Mouse (Mus musculus) heart, postnatal 14 days (tissue): ENCODE measurements around the gene Plac9a. TPM values are rescaled to one million over a fixed set of nuclear protein-coding genes. Genes with fewer than 3 reads are reported as not detected.
"Not testable (repeated sequence)": the region's sequence is repeated elsewhere in the genome, so short reads cannot be mapped to it uniquely, and the experiment has no call there.

Experiments used
- DNase-seq, 2 experiments: peaks; one replicate each; pipeline ENCODE4 v3.0.0; 2021 to 2022
- intact Hi-C: fragments of 180-260 bp; cut with DNase I; formaldehyde crosslinking; loops from one replicate; pipeline ENCODE4 v1.15.1; 2025
- total RNA-seq, 2 experiments: library from RNA; stranded (reverse); gene quantifications; 2 replicates each; pipeline ENCODE4 v1.2.3; 2021

The Plac9a gene
- total RNA-seq, 2 experiments from 2014 or later, result 2.6 to 2.9 TPM

DNA sequence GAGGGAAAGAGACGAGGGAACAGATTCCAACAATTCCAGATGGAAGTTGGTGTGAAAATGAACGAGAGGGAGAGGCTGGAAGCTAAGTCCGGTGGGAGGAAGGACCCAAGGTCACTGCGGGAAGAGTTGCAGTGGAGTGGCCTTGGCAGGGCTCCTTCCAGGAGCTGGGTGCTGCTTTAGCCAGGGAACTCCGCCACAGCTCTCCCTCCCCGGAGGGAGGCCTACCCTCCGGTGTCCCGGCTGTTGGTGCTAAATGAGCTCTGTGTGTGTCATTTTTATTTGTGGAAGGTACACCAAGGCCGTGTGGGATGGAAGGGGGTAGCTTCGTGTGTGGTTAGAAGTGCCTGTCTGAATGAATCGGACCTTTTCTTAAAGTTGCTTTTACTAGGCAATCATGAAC, 36.1 kb downstream of the Plac9a start:
- peak; percentile 58 to 61 for DNase-seq
- intact Hi-C loops, result no loop called here

DNA sequence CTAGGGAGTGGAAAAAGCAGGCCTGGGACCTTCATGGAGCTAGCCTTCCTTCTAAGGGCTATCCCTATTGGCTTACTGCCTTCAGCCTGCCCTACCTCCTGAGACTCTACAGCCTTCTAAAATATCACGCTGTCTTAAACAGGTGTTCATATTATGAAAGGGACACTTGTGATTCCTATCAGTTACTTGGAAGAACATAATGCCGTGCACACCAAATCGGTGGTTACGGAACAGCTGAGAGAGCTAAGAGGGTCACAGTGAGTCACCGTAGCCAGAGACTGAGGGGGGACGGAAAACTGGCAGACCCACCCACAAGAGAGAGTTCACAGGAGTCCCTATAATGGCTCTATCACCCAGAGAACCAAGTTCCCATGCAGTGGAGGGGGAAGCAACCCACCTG, 36.5 kb downstream of the Plac9a start:
- DNase-seq, result no peak
- intact Hi-C loops, result no loop called here

DNA sequence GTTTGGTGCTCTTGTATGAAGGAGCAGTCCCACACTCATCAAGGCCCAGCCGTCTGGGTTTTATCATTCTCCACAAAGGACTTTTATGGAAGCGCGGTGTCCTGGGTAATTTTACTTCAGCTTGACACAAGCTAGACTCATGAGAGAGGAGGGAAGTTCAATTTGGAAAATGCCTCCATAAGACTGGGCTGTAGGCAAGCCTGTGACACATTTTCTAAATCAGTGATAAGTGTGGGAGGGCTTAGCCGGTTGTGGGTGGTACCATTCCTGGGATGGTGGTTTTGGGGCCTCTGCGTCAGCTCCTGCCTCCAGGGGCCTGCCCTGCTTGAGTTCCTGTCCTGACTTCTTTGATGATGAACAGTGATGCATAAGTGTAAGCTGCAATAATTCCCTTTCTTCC, 37.6 kb downstream of the Plac9a start:
- intact Hi-C loops, result no loop called here
- DNase-seq, result no peak

DNA sequence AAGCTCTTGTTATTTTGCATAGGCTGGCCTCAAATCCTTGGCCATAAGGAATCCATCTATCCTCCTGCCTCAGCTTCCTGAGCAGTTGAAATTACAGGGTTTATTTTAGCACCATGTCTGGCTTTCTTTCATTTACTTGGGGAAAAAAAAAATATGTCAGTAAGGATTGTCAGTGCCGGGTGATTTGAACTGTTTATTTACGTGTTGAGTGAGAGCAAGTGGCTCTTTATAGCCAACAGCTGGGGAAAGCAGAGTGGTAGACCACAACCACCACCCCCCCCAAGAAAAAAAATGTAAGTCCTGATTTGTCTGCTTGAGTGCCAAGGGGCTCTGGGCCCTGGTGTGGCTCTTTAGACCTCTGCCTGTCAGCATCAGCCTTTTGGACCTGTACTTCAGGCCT, 39.2 kb downstream of the Plac9a start:
- intact Hi-C loops, result no loop called here
- DNase-seq, result no peak

DNA sequence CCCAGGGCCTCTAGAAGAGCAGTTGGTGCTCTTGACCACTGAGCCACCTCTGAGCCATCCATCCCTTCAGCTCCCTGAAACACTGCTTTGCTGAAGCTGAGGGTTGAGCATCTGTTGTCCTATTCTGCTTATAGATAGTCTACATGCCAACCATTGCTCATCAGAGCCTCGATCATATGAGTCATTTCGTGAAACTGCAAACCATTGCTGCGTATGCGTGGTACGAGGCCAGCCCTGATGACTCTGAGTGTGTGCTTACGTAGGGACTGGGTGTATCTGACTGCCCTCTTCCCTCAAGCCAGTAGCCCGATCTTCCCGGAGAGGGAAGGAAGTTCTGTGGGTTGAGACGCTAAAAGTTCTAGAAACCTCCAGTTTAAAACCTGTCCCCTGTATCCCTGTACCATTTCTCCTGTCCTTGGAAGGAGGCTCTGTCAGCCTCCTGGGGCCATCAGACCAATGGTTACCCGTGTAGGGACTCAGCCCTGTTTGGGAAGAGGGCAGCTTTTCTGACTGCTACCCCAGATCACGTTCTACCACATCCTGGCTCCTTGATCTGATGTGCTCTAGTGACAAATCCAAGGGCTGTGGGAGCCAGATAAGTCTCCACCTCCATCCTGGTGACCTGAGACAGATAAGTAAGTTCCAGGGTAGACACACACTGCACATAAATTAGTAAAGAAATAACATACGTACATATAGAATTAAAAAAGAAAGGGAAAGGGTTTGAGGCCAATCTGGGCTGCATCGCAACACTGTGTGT, 40.9 kb downstream of the Plac9a start:
- intact Hi-C loops, result no loop called here
- no peak for DNase-seq

DNA sequence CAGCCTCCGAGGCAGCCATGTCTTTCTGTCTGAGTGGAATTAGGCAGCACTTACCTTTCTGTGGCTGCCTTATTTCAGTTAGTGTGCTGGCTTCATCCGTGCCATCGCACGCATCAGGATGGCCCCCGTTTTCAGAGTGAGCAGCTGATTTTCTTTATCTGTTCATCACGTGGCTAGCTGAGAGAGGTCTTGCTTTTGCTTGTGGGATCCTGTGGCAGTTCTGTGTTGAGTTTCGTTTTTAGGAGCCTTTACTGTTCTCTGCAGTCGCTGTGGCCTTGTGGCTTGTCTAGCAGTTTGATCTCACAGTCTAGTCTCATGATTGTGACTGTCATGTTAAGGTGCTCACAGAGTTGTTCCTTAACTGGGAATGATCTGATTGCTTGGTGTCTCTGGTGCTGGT, 45.0 kb downstream of the Plac9a start:
- intact Hi-C loops, result no loop called here
- no peak for DNase-seq

DNA sequence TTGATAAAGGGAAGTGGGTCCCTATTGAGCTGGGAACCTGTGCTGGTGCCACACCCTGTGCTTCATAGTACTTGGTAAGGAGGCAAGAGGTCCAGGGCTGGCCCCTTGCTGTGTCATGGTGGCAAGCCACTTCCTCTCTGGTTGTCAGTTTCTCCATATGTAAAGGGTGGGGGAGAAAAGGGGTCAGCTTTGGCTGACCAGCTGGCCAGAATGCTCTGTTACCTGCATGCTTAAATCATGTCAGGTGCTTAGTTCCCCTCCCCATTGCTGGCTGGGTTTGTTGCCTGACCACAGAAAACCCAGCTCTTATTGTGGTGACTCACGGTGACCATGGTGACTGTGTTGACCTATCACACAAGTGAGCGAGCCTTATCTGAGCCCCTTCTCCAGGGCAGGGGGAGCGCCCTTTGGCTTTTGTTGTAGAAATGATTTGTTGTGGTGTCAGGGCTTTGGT, 45.7 kb downstream of the Plac9a start:
- intact Hi-C loops, result no loop called here
- DNase-seq, result no peak

DNA sequence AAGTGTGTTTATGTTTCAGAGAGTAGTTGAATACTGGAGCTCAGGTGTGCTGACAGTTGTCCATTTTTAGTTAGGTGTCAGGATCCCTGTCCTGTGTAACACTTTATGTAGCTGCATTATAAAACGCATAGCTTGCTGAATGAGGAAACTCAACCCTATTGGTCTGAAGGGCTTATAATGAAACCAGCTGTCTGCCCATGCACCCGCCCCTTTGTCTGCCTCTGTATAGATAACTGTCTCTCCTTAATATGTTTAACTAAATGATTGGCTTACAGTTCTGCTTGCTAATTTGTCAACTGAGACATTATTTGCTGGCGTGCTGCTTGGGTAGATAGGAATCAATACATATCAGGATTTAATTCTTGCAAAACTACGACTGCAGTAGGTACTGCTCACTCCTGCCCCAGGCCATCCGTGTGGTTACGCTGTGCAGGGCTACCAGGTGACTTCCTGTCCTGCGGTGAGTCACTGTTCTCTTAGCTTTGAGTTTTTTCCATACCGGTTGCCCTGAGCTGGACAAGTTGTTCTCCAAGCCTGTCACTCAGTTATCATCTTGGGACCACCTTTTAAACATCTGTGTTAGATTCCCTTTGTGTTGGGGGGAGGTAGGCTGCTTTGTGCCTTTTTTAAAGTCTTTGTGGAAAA, 47.5 kb downstream of the Plac9a start:
- intact Hi-C loops, result no loop called here
- DNase-seq, result no peak

DNA sequence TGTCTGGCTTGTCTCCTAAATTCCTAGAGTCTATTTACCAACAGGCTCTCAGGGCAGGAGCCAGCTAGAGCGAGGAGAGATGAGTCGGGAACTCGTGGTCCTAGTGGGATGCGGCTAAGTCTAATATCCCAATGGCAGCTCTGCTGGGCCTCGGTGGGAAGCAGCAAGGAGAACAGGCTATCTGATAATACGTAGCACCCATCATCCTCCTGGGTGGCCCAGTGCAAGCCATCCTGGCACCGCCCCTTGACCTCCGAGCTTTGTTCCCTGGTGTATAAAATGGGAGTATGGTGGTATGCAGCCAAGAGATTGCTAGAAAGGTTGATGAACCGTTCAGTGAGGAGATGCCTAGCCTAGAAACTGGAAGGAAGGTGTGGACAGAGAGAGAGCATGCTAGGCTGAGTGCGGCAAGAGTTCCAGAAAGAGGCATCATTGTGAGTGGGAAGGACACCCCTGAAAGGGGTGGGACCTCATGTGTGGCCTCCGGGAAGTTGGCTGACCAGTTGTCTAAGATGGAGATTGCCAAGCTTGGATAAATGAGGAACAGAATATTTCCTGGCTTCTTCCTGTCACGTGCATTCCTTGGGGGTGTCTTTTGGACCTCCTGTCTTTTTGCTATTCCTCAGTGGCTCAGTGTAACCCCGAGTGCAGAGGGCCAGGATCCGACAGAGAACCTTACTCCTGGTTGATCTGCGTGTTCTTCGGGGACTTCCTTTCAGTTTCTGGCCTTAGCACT, 49.0 kb downstream of the Plac9a start:
- no peak for DNase-seq
- intact Hi-C loops, result no loop called here

DNA sequence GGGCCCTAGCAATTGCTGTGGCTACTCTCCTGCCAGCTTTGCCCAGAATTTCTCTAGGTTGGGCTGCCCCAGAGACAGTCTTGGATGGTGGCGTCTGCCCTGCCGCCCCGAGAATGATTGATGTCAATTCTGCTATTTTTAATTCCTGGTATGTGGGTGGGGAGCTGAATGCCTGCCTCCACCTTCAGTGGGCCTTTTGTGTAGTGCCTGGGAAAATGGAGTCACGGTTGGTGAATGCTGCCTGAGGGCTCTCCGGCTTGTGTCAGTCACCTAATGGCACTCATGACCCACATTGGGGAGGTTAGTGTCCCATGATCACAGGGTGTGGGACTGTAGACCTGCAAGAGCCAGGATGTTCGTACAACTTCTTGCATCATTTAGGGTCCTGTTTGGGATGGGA, 49.6 kb downstream of the Plac9a start:
- DNase-seq, result no peak
- intact Hi-C loops, result no loop called here

DNA sequence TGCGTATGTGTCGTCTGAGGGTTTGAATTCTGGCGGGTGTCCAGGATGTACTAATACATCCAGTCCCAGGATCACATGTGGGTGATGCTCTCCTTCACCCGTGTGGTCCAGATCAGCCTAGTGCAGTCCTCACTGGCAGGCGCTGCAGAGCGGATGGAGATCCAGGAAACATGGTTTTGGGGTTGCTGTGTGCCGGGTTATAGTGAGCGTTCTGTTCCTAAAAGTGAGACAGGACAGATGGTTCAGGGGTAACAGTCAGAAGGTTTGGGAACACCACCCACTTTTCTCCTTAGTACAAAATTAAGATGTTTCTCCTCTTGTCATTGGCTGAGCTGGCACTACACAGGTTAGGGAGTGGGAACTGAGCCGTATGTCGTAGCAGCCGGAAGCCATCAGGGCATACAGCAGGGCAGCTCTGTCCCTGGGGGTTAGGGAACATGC, 50.8 kb downstream of the Plac9a start:
- intact Hi-C loops, result no loop called here
- no peak for DNase-seq

DNA sequence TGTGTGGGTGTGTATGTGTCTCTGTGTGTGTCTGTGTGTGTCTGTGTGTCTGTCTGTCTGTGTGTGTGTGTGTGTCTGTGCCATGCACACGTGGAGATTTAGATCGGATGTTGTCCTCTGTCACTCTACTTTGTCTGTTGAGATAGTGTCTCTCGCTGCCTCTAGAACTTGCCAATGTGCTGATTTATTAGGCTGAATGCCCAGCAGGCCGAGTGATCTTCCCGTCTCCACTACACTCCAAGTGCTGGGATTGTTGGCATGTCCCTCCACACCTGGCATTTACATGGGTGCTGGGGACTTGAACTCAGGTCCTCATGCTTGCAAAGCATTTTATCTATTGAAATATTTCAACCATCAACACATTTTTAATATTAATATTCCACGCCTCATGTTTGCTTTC, 51.7 kb downstream of the Plac9a start:
- no peak for DNase-seq
- intact Hi-C loops, result no loop called here

DNA sequence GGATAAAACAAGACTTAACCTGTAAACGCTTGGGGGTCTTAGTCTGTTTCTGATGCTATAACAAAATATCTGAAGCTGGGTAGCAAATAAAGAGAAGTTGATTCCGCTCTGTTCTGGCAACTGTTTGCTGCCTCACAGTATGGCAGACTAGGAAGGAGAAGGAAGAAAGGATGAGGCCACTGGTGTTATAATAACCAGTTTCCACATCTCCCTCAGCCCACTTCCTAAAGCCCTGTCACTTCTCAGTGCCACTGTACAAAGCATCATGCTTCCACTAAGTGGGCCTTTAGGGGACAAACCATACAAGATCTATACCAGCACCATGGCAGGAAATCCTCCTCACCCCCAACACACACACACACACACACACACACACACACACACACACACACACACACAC, 52.5 kb downstream of the Plac9a start:
- intact Hi-C loops, result no loop called here
- DNase-seq, result no peak

DNA sequence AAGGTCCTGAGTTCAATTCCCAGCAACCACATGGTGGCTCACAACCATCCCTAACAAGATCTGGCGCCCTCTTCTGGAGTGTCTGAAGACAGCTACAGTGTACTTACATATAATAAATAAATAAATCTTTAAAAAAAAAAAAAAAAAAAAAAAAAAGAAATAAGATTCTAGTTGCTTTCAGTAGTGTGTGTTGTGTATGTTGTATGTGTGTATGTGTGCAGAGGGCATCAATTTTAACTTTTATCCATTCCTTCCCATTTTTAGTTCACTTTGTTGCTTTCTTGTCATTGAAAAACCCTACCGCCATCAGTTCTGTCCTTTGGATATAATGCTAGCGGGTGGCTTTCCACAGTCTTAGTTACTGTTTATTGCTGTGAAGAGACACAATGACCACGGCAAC, 54.2 kb downstream of the Plac9a start:
- intact Hi-C loops, DNase-seq: not testable (repeated sequence)

DNA sequence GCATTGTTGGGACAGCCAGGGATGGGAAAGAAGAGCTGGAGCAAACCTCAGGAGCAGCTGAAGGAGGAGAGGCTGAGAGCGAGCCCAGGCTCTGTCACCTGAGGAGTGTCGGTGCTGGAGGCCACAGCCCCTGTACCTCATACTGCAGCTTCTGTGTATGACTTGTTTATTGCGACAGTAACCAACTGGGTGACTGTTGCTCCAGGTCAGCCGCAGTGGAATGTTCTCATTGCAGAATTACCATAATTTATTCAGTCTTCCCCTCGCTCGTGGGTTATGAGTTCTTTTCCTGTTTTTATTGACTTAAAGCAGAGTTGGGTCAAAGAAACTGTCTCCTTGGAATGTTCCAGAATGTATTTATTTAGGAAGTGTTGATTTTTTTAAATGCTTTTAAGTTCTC, 54.7 kb downstream of the Plac9a start:
- DNase-seq, result no peak
- intact Hi-C loops, result no loop called here

DNA sequence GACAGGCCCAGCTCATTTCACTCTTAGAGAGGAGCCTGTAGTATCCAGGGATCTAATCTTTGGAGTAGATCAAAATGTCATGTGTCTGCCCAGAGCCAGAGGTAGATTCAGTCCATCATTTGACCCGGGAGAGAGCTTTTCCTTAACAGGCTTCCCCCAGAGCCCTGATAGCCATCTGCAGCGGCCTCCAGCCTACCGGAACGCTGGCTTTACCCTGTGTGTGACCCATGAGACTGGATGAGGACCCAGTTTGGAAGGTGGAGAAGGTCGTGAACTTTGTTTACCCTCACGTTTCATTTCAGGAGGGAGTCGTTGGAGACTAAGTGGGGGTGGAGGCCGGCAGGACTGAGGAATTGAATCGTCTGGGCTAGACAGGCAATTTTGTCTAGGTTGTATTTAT, 55.2 kb downstream of the Plac9a start:
- no peak for DNase-seq
- intact Hi-C loops, result no loop called here

DNA sequence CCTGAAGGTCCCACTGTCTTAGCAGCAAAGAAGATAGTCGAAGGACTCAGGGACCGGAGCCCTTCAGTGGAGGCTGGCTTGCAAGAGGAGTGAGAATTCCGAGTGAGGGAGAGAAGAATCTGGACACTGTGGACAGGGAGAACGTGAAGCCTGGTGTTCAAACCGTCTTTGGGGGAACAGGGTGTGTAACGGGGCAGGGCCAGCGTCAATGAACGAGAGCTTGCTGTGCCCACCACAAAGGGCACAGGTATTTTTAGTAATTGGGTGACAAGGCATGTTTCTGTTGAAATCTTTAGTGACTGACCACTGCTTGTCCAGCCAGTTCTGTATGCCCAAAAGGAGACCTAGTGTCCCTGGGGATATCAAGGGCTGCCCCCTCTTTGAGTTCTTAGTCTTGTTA, 56.4 kb downstream of the Plac9a start:
- intact Hi-C loops, result no loop called here
- DNase-seq, result no peak

DNA sequence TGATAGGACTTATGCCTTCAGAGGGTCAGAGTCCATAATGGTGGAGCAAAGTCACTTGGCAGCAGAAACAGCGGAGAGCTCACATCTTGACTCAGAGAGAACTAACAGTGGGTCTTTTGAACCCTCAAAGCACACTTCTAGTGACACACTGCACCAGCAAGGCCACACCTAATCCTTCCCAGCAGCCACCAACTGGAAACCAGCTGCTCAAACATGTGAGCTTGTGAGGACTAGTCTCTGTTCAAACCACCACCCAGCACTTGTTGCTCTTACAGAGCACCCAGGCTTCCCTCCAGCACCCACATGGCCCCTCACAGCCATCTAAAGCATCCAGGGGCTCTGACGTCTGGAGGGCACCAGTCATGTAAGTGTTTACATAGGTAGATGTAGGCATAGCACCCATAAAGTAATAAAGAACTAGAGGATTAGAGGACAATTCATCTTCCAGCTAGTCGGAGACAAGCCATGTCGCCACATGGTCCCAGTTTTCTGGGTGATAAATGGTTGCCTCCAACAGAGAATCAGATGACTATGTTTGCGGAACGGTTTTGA, 57.0 kb downstream of the Plac9a start:
- intact Hi-C loops, result no loop called here
- DNase-seq, result no peak

DNA sequence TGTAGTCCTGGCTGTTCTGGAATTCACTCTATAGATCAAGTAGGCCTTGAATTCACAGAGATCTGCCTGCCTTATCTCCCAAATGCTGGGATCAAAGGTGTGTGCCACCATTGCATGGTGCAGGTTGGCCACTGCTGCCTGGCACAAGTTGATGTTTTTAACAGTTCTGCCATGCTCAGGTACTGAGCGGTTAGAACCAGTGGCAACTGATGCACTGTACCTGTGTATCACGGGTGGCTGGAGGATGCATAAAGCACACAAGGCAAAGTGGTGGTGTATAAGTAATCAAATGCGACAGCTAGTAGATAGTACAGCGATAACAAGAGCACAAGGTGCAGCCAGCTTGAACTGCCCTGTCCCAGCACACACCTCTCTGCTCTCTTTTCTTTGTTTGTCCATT, 58.5 kb downstream of the Plac9a start:
- intact Hi-C loops, result no loop called here
- no peak for DNase-seq

DNA sequence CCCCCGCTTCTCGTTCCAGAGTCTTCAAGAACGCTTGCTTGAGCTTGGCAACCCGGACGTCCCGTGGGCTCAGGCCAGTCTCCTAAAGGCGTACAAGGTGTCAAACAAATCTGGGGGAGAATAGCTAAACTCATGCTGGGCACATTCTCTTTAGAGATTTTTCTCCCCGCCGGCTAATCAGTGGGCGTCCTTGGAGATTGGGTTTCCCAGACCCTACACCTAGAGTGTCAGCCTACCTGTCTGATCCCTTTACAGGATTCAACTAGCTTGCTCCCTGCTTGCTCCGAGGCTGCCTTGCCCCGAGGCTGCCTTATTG, 60.3 kb downstream of the Plac9a start:
- intact Hi-C loops, result no loop called here
- DNase-seq, result no peak

DNA sequence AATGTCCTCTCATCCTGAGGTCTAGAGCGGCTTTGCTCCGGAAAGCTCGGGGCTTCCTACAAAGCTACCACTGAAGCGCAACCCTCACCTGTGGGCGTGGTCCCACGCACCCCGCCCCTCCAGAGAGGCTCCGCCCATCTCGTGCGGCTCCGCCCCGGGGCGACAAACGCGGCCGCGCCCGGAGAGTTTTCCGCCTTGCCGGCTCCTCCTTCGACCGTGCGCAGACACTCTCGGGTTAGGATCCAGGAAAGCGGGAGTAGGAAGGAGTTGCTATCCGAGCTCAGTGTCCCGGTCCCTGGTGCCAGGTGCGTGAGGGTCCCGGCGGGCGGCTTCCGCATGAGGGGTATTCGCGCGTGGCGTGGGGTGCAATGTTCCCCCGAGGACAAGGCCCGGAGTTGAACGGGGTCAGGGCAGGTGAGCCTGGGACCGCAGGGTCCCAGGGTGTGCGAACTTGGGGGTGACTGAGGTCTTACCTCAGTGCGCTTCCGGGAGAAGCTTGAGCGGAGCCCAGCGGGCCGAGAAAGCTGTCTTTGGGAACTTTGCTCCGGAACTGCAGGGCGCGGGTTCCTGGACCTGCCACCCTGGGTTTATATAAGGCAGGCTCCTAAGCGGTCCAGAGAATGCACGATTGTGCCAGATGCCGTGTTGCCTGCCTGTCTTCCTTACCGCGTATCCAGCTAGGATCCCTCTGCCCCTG, 60.8 kb downstream of the Plac9a start, which contains the start of gene Anxa11:
Anxa11 (plus strand) TSS at position 166 of the 697 bp plus-strand sequence.
- intact Hi-C loops, result no loop called here
- DNase-seq, result peak; percentile 91 to 93
